Mouse (Mus musculus) forelimb bud, embryonic 11.5 days (tissue): ENCODE results near the gene Nfkb2.

Experiments used
- DNase-seq: peaks from one replicate; pipeline ENCODE4 v3.0.0-alpha.2; 2012; ENCODE audit warnings: low read depth, low spot score

Nfkb2 gene

DNA sequence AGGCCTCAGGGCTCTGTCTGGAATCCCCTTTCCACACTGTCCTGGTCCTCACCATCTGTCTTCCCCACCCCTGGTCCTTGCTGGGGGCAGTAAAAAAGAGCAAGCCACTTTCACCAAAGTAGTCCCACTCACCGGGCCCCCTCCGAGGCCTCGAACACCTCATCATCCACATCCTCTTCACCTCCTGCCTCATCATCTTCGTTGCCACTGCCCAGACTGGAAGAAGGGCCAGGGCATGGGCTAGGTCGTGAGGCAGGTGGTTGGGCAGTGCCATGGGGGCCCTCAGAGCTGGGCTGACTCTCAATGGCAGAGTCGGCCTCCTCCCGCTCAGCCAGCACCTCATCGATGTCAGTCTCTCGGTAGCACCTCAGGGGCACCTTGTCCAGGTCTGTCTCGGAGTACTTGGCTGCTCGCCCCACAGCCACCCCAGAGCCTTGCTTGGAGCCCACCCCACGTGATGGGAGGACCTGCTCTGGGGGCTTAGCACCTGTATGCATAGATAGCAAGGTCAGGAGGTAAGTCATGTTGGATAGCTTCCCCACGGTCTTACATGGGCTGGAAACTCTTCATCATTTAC is 19.0 kb downstream of the Nfkb2 start:
- no peak for DNase-seq

DNA sequence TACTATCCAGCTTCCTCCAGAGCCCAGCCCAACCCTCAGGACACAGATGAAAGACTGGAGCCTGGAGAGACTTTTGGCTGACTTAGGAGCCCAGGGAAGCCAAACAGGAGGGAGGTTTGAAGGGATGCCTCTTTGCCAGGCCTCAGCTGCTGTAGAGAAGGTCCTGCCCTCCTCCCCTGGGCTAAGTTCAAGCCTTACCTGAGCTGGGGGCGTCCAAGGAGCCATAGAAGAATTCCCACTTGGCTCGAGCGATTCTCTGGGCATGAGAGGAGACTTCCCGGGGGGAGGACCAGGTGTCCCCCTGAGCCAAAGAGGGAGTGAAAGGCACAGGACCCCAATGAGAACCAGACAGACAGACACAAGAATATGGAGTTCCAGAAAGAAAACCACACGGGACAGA is 19.6 kb downstream of the Nfkb2 start:
- no peak for DNase-seq

GRCm38 (mm10) chr19:46324366-46324765 is 20.2 kb downstream of the Nfkb2 start:
- no peak for DNase-seq

GRCm38 (mm10) chr19:46324918-46325317 is 20.8 kb downstream of the Nfkb2 start:
- DNase-seq = no peak

GRCm38 (mm10) chr19:46326019-46326755 is 22.1 kb downstream of the Nfkb2 start:
- no peak for DNase-seq

- no peak for DNase-seq
Measured at GRCm38 (mm10) chr19:46326756-46327305, 22.7 kb downstream of the Nfkb2 start, which contains the start of gene Psd. Psd (minus strand) TSS chr19:46327156.

DNA sequence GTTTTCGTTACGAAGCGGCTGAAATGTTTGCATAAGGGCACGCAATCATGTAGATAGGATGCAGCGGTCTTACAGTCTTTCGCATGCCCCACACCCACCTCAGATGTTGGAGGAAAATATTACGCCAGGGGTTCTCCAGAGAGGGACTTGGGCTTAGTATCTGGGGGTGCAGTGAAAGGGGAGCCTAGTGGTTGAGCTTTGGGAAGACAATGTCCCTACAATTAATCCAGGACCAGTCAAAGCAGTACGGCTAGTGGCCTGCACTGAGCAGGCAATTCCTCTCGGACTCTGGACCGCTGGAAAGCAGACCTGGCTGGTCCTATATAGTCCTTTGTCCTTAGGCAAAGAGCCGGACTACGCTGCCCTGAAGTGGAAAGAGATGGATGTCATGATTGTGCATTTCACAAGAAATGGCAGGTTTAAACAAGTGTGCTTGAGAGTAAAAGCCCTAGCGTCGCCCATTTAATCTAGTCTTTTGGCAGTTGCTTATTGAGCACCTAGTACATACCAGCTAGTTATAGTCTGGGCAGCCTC is 23.5 kb downstream of the Nfkb2 start:
- DNase-seq = no peak

GRCm38 (mm10) chr19:46328081-46329030 is 24.2 kb downstream of the Nfkb2 start, which contains the start of gene Fbxl15:
Fbxl15 (plus strand) TSS chr19:46328184.
- peak; percentile 97 for DNase-seq

- DNase-seq = no peak
Measured at GRCm38 (mm10) chr19:46329031-46329641, 25.0 kb downstream of the Nfkb2 start.

DNA sequence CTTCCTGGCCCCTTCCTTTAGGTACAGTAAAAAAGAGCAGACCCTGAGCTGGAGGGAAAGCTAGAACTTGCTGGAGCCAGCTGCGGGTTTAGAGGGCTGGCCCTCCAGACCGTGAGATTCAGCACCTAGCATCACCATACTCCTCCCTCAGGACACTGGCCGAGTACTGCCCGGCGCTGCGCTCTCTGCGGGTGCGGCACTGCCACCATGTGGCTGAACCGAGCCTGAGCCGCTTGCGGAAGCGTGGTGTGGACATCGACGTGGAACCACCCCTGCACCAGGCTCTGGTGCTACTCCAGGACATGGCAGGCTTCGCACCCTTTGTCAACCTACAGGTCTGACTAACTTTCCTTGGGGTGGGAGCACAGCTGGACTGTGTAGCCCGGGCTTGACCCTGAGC is 25.8 kb downstream of the Nfkb2 start:
- peak; percentile 74 for DNase-seq

DNA sequence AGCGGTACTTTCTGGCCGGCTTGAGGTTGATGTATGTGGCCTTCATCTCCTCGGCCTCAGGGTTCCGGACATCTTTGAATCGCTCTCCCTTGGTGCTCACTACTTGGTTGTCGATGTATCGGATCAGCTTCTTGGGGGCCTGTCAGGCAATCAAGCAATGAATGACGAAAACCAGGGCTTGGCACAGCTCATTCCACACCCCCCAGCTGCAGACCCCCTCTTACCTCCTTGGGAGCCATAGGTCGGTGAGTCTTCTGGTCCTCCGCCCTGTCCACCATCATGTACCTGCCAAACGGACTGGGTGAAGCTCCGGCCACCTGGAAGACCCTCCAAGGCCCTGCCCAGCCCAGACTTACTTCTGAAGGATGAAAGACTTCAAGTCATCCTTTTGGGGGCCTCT is 26.6 kb downstream of the Nfkb2 start:
- DNase-seq = no peak

DNA sequence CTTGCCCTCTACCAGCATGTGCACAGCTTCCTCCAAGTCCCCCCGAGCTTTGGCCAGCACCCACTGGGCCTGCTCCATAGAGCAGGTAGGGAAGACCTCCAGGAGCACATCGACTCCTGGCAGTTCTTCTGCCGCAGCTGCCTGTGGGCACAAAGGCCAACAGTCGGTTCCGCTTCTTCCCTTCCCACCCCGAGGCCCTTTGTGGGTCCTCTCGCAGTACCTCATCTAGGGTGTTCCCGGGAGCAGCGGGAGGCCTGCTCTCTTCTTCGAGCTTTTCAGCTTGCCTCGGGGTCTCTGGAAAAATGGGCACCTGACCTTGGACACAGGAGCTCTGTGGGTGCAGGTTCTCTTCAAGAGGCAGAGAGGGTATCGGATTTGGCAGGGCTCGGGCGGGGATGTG is 27.2 kb downstream of the Nfkb2 start:
- no peak for DNase-seq

DNA sequence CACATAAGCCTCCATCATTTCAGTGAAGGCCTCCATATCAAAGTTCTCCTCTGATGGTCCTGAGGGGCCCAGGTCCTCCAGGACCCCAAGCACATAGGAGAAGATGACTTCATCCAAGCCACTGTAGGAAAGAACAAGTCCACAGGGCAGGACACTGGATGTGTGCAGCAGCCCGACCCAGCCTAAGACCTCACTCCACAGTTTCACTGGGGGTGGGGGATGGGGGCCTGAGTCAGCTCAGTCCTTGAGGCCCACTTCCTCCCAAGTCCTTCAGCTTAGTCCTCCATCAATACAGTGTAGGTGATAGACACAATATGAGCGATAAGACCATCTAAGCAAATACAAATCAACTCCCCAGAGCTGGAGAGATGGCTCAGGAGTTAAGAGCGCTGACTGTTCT is 27.8 kb downstream of the Nfkb2 start:
- no peak for DNase-seq

GRCm38 (mm10) chr19:46332721-46333339 is 28.7 kb downstream of the Nfkb2 start:
- no peak for DNase-seq

DNA sequence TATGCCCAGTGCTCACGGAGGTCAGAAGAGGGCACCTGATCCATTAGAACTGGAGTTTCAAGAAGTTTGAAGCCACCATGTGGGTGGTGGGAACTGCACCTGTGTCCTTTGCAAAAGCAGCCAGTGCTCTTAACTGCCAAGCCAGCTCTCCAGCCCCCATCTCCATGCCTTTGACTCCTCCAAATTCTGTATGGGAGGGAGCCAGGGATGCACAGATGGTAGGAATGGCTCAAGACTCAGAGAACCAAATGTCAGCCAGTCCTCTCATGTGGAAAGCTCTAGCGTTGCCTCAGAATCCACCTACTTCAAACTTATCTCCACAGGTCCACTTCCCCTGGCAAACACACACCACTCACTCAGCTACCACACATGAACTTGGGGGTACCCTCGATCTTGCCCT is 29.8 kb downstream of the Nfkb2 start:
- no peak for DNase-seq

- DNase-seq = no peak
Measured at GRCm38 (mm10) chr19:46337719-46338330, 33.7 kb downstream of the Nfkb2 start.

GRCm38 (mm10) chr19:46338331-46338936 is 34.3 kb downstream of the Nfkb2 start, which contains the start of gene Cuedc2:
Cuedc2 (minus strand) TSS chr19:46338702.
- peak; percentile 96 for DNase-seq

- DNase-seq = no peak
Measured at GRCm38 (mm10) chr19:46338942-46339286, 34.8 kb downstream of the Nfkb2 start.

DNA sequence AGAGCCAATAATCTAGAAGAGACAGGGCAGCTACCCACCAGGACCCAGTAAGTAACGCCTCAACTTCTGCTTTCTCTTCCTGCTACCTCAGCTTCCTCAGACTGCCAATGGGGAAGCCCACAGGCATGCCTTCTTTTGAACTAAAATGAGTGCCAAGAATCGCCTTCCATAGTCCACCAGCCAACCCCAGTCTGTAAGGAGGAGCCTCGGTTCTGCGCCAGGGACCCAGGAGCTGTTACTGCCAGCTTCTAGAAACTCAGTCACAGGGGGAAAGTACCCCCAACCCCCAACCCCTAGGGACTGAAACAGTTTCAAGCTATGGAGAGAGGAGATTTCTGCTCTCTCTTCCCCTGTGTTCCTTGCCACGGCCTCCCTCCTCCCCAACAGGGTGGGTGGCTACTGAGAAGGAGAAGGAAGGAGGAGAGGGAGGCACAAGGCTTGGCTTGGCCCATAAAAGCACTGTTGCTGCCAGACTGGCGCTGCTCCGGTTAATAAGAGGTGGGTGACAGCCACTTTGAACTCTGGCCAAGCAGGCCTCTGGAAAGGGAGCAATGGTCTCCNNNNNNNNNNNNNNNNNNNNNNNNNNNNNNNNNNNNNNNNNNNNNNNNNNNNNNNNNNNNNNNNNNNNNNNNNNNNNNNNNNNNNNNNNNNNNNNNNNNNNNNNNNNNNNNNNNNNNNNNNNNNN is 35.3 kb downstream of the Nfkb2 start:
- DNase-seq = no peak
